Mouse (Mus musculus) Patski (cell line): Measurements from ENCODE around the gene Klhl25. TPM values are rescaled to one million over a fixed set of nuclear protein-coding genes. Genes with fewer than 3 reads are reported as not detected.

Experiments
- ATAC-seq: fragments of 100-300 bp; one replicate; pipeline ENCODE4 v1.8.0; 2021
- CTCF ChIA-PET: fragments of 350-600 bp; sonication (Branson Sonifier 250); formaldehyde crosslinking; loops from one replicate; lab custom pipeline; 2022; ENCODE audit warnings: inconsistent platforms; lab: Charles Lee
- POLR2A ChIA-PET: fragments of 350-600 bp; sonication (Branson Sonifier 250); formaldehyde crosslinking; loops from one replicate; lab custom pipeline; 2022; ENCODE audit warnings: antibody characterized with exemption, inconsistent platforms; lab: Charles Lee
- DNase-seq: peaks from one replicate; pipeline ENCODE4 v3.0.0-alpha.2; 2011; ENCODE audit warnings: low read depth, low spot score
- H3K27me3 ChIP-seq: fragments of 371-371 bp; one replicate; pipeline ENCODE4 v1.5.1; 2021
- CTCF ChIP-seq: fragments of 100-300 bp; IDR thresholded peaks from one replicate; pipeline ENCODE4 v1.5.1; 2021
- in situ Hi-C: fragments of 300-500 bp; cut with MboI; formaldehyde crosslinking; loops from 3 replicates; pipeline ENCODE4 v1.11.1; 2018; ENCODE audit warnings: low pct_unique_long_range_greater_than_20kb, mixed read lengths
- polyA plus RNA-seq: library from polyadenylated mRNA; unstranded; gene quantifications from one replicate; pipeline ENCODE4 v1.2.3, GENCODE M21; 2021

Klhl25 gene
- 10.1 TPM for polyA plus RNA-seq

DNA sequence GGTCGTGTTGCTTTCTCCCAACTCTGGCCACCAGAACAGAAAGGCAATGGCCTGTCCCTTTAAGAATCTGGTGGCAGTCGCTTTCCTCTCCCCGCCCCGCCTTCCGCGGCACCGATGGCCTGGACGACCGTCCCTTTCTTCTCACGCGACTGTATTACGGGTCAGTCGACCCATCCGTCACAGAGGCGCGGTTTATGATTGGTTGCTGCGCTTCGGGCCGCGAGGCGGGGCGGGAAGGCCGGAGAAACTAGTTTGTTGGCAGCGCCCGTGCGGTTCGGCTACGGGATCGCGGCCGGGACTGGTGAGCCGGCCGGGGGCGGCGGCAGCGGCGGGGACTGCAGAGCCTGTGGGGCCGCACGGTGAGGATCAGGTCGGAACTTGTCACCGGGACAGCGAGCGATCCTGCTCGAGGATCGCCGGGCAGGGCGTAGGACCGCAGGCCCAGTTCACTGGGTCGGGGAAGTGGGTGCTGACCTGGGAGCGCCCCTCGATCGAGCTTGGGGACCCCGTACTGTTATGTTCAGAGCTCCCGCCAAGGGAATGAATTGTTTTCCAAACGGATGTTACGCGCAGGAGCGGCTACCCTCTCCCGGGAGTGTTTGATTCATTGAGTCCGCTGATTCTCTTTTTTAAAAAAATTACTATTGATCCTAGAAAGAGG is at the start of gene Klhl25:
Gene Klhl25, plus strand, starts transcription at position 196 of the 661 bp plus-strand sequence.
- no peak for TF ChIP-seq CTCF
- H3K27me3 ChIP-seq = no peaks in the 10 kb centered on the region
- ATAC-seq (peak; percentile 90), DNase-seq (peak; percentile 84)
- ChIA-PET POLR2A (no interaction called here), CTCF (interaction anchor here (1.4 to 2.5 kb wide), 4 partner anchors 21 to 108 kb away, joined by 3 to 11 read pairs (median 6); no protein-coding TSS in a partner anchor)
- in situ Hi-C loops = loop anchor here (25.0 kb wide), 1 partner anchor 711 kb away; no protein-coding TSS in a partner anchor

DNA sequence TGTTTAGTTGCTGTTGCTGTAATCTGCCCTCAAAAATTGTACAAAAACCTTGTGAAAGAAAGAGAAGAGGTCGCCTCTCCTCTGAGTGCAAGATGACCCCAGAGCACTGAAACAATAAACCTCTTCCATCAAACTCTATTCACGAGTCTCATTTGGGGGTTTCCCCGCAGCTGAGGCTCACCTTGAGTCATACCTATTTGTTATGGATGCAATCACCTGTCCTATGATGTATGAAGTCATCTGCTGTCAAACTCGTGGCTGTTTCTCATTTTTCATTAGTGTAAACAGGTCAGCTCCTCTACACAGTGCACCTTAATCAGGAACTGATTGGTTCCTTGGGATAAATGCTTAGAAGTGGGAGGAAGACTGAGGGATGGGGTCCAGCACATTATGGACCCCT is 47.6 kb upstream of the Klhl25 start:
- no peaks in the 10 kb centered on the region for H3K27me3 ChIP-seq
- DNase-seq = no peak
- POLR2A ChIA-PET = no interaction called here
- ATAC-seq = no peak
- CTCF ChIA-PET = no interaction called here
- in situ Hi-C loops = no loop called here
- TF ChIP-seq CTCF = no peak

DNA sequence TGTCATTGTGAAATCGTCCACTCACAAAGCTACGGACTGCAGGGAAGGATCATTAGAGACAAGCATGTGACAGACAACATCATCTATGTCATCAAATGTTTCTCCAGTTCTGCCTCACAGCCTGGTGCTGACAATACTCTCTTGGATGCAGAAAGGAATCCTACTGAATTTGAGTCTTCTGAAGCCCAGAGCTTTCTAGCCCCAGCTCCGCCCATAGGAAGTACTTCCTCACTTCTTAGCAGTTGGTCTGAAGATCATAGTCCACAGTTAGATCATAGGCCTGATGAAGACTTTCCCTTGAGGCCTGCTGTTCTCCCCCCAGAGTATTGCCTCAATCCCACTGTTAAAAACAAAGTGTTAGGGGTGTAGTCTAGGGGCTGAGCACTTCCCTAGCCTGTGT is 47.1 kb upstream of the Klhl25 start:
- TF ChIP-seq CTCF = no peak
- no peaks in the 10 kb centered on the region for H3K27me3 ChIP-seq
- ATAC-seq (no peak), DNase-seq (no peak)
- CTCF ChIA-PET = no interaction called here
- in situ Hi-C loops = no loop called here
- POLR2A ChIA-PET = no interaction called here

DNA sequence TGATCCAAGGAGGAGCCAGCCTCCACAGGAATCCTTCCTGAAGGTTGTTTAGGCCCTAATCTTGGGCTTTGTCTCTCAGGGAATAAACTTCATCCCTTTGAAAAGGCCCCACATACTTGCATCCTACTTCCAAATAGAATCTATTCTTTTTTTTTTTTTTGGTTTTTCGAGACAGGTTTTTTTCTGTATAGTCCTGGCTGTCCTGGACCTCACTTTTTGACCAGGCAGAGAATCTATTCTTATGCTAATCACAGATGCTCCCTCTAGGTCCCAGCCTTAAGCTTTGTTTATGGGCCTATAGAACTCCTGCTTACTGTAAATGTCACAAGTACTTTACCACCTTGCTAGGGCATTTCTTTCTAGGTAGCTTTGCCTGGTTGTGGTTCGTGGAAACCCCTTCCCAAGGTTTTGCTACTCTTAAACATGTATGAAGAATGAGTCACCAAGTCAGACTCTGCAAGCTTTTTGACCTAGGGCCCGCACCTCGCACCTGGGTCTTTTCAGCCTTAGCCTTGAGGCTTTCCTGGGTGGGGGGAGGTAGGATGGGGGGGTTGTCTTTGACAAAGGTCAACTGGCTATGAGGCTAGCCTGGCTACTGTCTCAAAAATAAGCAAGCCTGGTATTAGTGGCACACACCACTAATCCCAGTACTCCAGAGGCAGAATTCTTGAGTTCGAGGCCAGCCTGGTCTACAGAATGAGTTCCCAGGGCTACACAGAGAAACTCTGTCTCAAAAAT is 46.3 kb upstream of the Klhl25 start:
- DNase-seq (no peak), ATAC-seq (no peak)
- ChIA-PET CTCF (no interaction called here), POLR2A (no interaction called here)
- in situ Hi-C loops = no loop called here
- no peaks in the 10 kb centered on the region for H3K27me3 ChIP-seq
- no peak for TF ChIP-seq CTCF

DNA sequence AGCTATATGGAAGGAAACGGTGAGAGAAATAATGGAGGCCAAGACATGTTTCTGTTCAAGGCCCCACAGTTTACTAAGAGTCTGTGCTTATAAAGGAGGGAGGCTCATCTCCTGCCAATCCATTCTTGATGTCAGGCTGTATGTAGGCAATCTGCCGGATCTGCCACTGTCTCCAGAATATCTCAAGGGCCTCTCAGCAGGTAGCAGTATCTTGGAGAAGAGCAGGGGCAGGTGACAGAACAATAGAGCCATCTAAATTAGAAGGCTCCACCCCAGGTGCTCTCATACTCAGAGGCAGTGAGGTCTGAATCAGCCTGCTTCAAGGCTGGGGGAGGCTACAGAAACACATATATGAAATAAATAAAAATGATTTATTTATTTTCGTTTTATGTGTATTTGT is 45.2 kb upstream of the Klhl25 start:
- in situ Hi-C loops = no loop called here
- DNase-seq = no peak
- CTCF ChIA-PET = no interaction called here
- ATAC-seq = no peak
- H3K27me3 ChIP-seq = no peaks in the 10 kb centered on the region
- POLR2A ChIA-PET = interaction anchor here (0.6 kb wide), 2 partner anchors 14 to 31 kb away, joined by 3 to 4 read pairs; no protein-coding TSS in a partner anchor
- TF ChIP-seq CTCF = no peak

DNA sequence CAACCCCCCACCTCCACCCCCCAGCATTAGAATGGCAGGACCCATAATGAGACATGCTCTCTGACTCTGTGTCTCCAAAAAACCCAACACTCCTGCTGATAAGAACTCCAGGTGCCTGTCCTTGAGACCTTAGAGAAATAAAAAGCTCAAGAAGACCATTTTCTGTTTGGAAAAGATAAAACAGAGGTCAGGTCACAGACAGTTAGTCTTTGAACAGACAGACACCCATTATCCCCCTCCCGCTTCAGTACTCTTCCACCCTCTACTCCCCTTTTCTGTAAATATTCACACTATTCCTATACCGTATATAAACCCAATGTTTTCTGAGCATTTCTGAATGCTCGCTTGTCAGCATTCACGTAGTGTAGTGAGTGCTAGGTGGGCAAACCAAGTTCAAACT is 41.9 kb upstream of the Klhl25 start:
- ChIA-PET CTCF (no interaction called here), POLR2A (no interaction called here)
- no peaks in the 10 kb centered on the region for H3K27me3 ChIP-seq
- in situ Hi-C loops = no loop called here
- DNase-seq (no peak), ATAC-seq (no peak)
- no peak for TF ChIP-seq CTCF

DNA sequence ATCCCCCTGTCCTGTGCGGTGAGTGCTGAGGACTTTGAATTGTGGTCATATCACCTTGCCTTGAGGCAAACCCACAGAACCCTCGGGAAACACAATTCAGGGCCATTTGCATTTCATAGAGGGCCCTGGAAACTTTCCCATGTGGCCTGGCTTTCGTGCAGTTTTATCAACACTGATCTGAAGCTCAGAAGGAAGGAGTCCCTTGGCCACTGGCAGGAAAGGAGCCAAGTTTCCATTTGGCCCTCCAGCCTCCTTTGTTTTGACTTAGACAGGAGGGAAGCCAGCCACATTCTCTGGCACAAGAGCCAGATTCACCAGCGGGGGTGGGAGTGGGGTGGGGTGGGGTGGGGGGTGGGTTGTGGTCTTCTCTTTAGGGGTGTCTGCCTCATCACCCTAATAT is 41.4 kb upstream of the Klhl25 start:
- no peaks in the 10 kb centered on the region for H3K27me3 ChIP-seq
- in situ Hi-C loops = no loop called here
- ATAC-seq (no peak), DNase-seq (no peak)
- TF ChIP-seq CTCF = no peak
- ChIA-PET POLR2A (no interaction called here), CTCF (no interaction called here)

DNA sequence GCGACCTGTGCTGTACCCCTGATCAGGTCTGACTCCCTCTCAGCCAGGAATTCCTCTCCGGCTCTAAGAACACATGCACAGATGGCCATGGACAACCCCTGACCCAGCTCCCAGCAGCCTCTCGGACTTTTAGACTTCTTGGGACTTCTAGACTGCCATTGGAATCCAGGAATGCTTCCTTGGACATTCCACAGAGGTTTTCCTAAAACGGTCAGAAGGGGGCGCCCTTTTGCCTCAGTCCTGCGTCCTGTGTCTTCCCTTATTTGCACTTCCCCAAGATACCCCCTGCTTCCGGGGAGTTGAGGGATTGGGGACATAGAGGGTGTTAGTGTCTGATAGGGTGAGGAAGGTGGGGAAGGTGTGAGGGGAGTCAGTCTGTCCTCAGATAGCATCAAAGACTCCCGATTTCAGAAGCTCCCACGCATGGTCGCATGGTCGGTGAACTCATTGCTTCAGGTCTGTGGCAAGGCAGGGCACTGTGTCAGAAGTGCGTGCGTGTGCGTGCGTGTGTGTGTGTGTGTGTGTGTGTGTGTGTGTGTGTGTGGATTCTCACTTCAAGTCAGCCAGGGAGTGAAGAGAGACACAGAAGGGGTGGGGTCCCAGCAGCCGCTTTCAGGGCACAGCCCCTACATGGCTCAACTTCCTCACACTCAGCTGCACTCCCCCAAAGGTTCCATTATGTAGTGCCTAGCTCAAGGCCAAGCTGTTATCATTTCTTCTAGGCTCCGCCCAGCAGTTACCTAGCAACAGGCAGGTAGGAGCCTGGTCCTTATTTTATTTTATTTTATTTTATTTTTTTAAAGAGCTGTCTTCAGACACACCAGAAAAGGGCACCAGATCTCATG is 40.4 kb upstream of the Klhl25 start:
- ChIA-PET POLR2A (interaction anchor here (0.7 kb wide), 1 partner anchor 549 kb away, joined by 4 read pairs; no protein-coding TSS in a partner anchor), CTCF (no interaction called here)
- in situ Hi-C loops = no loop called here
- H3K27me3 ChIP-seq = no peaks in the 10 kb centered on the region
- TF ChIP-seq CTCF = peak; percentile 48
- DNase-seq = no peak
- ATAC-seq = no peak

DNA sequence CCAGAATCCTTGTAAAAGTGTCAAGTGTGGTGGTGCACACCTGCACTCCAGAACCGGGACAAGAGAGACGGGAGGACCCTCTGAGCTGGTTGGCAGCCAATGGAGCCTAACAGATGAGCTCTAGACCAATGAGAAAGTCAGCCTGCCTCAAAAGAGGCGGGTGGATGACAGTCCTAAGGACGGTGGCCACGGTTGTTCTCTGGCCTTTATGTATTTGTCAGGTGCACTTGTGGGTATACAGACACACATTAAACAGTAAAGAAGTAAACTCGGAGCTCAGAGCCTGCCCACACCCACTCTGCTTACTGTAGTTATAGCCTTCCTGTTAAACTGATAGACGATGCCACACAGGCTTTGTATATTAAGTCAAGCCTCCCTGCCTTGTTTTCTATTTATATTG is 27.4 kb upstream of the Klhl25 start:
- H3K27me3 ChIP-seq = no peaks in the 10 kb centered on the region
- in situ Hi-C loops = no loop called here
- ATAC-seq = no peak
- CTCF ChIA-PET = interaction anchor here (0.9 to 1.8 kb wide), 3 partner anchors 48 to 60 kb away, joined by 3 to 9 read pairs (median 4); no protein-coding TSS in a partner anchor
- POLR2A ChIA-PET = no interaction called here
- DNase-seq = no peak
- no peak for TF ChIP-seq CTCF

DNA sequence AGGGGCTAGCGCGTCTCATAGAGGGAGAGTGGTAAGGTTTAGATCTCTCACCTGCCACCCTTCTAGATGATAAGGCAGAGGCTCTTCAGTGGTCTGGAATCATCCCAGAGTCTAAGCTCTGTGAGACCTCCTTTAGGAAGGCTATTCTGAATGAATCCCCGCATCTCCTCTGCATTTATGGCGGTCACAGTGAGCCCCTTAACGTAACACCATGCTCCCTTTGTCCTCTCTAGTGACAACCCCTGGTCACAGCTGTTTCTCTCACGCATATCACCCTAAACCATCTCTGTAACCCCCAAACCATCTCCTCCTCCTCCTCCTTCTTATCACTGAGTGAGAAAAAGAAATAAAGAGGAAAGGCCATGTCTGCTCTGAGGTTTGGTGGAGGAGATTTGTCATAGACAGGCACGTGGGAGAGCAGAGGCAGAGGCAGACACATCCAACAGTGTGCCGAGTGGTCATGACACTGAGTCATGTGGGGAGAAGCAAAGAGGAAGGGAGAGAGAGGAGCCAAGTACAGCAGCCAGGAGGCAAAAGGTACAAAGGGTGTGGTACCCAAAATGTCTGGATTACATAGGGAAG is 25.9 kb upstream of the Klhl25 start:
- H3K27me3 ChIP-seq = no peaks in the 10 kb centered on the region
- ChIA-PET POLR2A (interaction anchor here (0.6 to 1.0 kb wide), 2 partner anchors 59 to 365 kb away, joined by 3 to 4 read pairs; no protein-coding TSS in a partner anchor), CTCF (interaction anchor here (0.9 to 1.8 kb wide), 3 partner anchors 26 to 58 kb away, joined by 3 to 9 read pairs (median 4); no protein-coding TSS in a partner anchor)
- in situ Hi-C loops = no loop called here
- DNase-seq = no peak
- ATAC-seq = no peak
- TF ChIP-seq CTCF = no peak
